Mouse (Mus musculus) embryonic facial prominence, embryonic 13.5 days (tissue): ENCODE results near the gene Npas1. TPM values are rescaled to one million over a fixed set of nuclear protein-coding genes. Genes with fewer than 3 reads are reported as not detected.

Experiments used
- ATAC-seq: fragments of 200-750 bp; cut with Nextera tagmentation; 2 replicates; pipeline ENCODE4 v1.8.0; 2017; ENCODE audit warnings: low read depth; ENCODE audit not compliant: insufficient number of reproducible peaks, insufficient read depth, low FRiP score, low TSS enrichment
- H3K27ac ChIP-seq: fragments of 300-500 bp; sonication (generic); 2 replicates; pipeline ENCODE4 v1.5.1; 2015; ENCODE audit warnings: moderate library complexity, mild to moderate bottlenecking, inconsistent platforms
- H3K27me3 ChIP-seq: fragments of 300-500 bp; sonication (generic); 2 replicates; pipeline ENCODE4 v1.6.1; 2015; ENCODE audit warnings: mild to moderate bottlenecking, inconsistent platforms
- H3K36me3 ChIP-seq: fragments of 300-500 bp; sonication (generic); 2 replicates; pipeline ENCODE4 v1.6.1; 2015; ENCODE audit warnings: mild to moderate bottlenecking, inconsistent platforms
- H3K4me1 ChIP-seq: fragments of 300-500 bp; sonication (generic); 2 replicates; pipeline ENCODE4 v1.6.1; 2015; ENCODE audit warnings: inconsistent platforms
- H3K4me2 ChIP-seq: fragments of 300-500 bp; sonication (generic); 2 replicates; pipeline ENCODE4 v1.6.1; 2015; ENCODE audit warnings: moderate library complexity, mild to moderate bottlenecking, inconsistent platforms
- H3K4me3 ChIP-seq: fragments of 300-500 bp; sonication (generic); 2 replicates; pipeline ENCODE4 v1.5.1; 2015; ENCODE audit warnings: mild to moderate bottlenecking, inconsistent platforms
- H3K9ac ChIP-seq: fragments of 300-500 bp; sonication (generic); 2 replicates; pipeline ENCODE4 v1.6.1; 2015; ENCODE audit warnings: mild to moderate bottlenecking, inconsistent platforms
- H3K9me3 ChIP-seq: fragments of 300-500 bp; sonication (generic); 2 replicates; pipeline ENCODE4 v1.6.1; 2016; ENCODE audit warnings: inconsistent platforms
- WGBS: fragments of 180-500 bp; shearing (Covaris S2); methylation state at CpG from one replicate; pipeline ENCODE4 v1.1.7; 2015; ENCODE audit warnings: mixed read lengths; 5-methylcytosine and 5-hydroxymethylcytosine counted together
- polyA plus RNA-seq: library from polyadenylated mRNA; unstranded; fragments of >200 nt; fragmentation: Nextera tagmentation; extraction: Ambion mirVana; gene quantifications from 2 replicates; pipeline ENCODE4 v1.2.1, GENCODE M21; 2015

Gene Npas1
- polyA plus RNA-seq, 1 experiment from 2014 or later, result 0.42 TPM

DNA sequence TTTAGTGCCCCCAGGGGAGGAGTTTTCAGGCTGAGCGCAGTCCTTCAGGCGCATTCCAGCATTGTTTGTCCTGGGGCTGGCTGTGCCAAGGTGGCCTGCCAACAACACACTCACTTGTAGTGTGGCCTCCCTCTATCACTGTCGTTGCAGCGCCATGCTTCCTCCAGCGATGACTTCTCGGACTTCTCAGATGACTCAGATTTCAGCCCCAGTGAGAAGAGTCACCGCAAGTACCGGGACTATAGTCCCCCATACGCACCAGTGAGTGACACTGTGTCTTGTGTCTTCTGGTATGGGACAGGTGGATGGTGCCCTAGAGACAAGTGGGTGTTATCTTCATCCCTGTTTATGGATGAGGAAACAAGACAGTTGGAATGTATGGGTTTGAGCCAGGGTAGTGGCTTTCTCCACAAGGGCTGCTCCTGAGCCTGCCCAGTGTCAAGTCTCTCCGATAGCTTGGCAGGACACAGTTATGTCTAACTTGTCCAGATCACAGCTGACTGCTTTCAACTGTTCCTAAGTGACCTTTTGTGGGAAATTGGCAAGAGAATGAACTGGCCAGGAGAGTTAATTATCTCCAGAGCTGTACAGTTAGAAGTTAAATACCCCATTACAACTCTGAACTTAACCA lies 60.3 kb downstream of the Npas1 start:
- Histone ChIP-seq H3K9ac (no peak overlapping the region), H3K4me3 (no peak overlapping the region), H3K4me1 (0 out of 2 replicates have a peak, but pooled peaks cover 6% of the 10 kb centered on the region), H3K27me3 (no peaks in the 10 kb centered on the region), H3K27ac (no peak overlapping the region), H3K9me3 (no peaks in the 10 kb centered on the region), H3K4me2 (no peak overlapping the region), H3K36me3 (peaks cover 66% of the 10 kb centered on the region)
- WGBS, result 92% methylated on average over 10 of the region's 10 CpGs
- no peak for ATAC-seq

DNA sequence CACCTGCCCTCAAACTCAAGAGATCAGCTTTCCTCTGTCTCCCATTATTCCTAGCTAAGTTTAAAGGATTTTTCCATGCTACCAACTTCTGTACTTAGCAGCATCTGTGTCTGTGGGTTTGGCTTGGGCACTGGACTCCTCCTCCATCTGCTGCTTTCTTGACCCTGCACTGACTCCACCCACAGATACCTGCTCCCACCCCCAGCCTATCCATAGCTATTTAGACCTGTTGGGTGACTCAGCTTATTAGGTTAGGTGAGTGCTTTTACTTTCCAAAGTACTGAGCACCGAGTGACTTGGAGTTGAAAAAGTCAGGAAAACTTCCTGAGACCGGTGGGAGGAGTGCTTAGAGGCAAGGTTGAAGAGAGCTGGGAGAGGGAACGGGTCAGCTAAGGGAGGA lies 62.1 kb downstream of the Npas1 start:
- Histone ChIP-seq H3K27me3 (no peaks in the 10 kb centered on the region), H3K9me3 (no peaks in the 10 kb centered on the region), H3K4me1 (0 out of 2 replicates have a peak, but pooled peaks cover 6% of the 10 kb centered on the region), H3K4me2 (no peak overlapping the region), H3K9ac (0 out of 2 replicates have a peak overlapping the region, but pooled peaks have one; percentile 2), H3K4me3 (no peak overlapping the region), H3K36me3 (peaks cover 66% of the 10 kb centered on the region), H3K27ac (no peak overlapping the region)
- WGBS, result 81% methylated on average over 3 of the region's 3 CpGs
- ATAC-seq, result no peak

DNA sequence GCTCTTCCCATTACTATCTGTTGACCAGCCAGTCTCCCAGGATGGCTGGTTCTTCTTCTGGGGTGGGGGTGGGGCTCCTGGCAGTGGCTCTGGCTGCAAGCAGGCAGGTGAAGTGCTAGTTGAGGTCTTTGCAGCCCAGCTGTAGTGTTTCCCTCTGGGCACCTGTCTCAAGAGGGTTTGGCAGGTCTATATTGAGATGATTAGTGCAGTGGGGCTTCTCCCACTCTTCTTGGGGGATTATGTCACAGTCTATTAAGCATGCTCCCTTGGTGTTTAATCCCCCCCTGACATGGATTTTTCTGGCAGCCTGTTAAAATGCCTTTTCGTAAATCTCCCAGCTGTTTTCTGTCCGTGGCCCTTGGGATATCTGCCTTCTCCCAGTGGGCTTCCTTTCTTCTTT lies 64.6 kb downstream of the Npas1 start:
- Histone ChIP-seq H3K27ac (no peak overlapping the region), H3K9me3 (no peaks in the 10 kb centered on the region), H3K4me2 (no peak overlapping the region), H3K27me3 (no peaks in the 10 kb centered on the region), H3K4me3 (no peak overlapping the region), H3K36me3 (peaks cover 48% of the 10 kb centered on the region), H3K9ac (0 out of 2 replicates have a peak overlapping the region, but pooled peaks have one; percentile 16), H3K4me1 (0 out of 2 replicates have a peak, but pooled peaks cover 6% of the 10 kb centered on the region)
- 73% methylated on average over 2 of the region's 2 CpGs for WGBS
- no peak for ATAC-seq

DNA sequence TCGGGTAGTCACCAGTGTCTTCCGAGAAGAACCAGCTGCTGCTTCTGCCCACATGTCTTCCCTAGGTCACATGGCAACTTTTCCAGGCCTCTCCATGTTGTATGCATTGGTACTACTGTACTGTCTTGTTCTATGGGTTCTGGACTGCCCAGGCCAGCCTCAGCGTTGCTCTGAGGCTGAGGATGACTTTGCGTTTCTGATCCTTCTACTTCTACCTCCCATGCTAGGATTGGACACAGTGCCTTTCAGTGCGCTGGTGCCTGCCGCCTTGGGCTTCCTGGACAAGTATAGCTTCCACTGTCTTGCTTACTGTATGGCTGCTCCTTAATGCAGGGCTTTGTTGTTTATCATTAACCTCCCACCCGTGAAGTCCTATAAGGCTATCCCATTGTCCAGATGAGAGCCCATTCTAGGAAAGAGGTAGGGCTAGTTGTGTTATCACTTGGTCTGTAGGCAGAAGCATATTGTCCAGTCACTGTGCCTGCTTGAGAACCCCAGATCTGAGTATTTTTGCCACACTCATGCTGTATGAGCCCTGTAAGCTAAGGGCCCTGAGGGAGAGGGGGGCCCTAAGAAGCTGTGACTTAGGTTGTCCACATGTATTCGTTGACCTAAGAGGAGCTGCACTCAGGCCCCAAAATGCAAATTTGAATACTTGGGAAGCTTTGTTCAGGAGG lies 65.2 kb downstream of the Npas1 start:
- Histone ChIP-seq H3K4me2 (no peak overlapping the region), H3K4me1 (0 out of 2 replicates have a peak, but pooled peaks cover 6% of the 10 kb centered on the region), H3K36me3 (peaks cover 43% of the 10 kb centered on the region), H3K9ac (peak overlapping the region; percentile 36; the same call in 1 of the 2 replicates), H3K27ac (no peak overlapping the region; the same call in 1 of the 2 replicates), H3K27me3 (no peaks in the 10 kb centered on the region), H3K9me3 (no peaks in the 10 kb centered on the region), H3K4me3 (no peak overlapping the region)
- no peak for ATAC-seq
- 88% methylated on average over 8 of the region's 8 CpGs for WGBS

DNA sequence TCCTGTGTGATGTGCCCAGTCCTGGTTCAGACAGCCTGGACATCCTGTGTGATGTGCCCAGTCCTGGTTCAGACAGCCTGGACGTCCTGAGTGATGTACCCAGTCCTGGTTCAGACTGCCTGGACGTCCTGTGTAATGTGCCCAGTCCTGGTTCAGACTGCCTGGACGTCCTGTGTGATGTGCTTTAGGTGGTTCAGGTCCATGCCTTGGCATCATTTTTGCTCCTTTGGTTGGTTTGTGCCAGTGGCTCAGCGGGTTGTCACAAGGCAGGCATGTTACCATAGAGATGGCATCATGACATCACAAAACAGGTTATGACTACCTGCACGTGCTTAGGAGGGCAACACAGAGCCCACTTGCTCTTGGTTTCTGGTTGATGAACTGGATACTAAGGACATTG lies 66.4 kb downstream of the Npas1 start:
- Histone ChIP-seq H3K4me3 (no peak overlapping the region), H3K9ac (no peak overlapping the region), H3K36me3 (peaks cover 31% of the 10 kb centered on the region), H3K27me3 (no peaks in the 10 kb centered on the region), H3K9me3 (no peaks in the 10 kb centered on the region), H3K4me1 (peaks cover 10% of the 10 kb centered on the region), H3K4me2 (no peak overlapping the region), H3K27ac (no peak overlapping the region)
- WGBS, result 89% methylated on average over 5 of the region's 5 CpGs
- ATAC-seq, result no peak

DNA sequence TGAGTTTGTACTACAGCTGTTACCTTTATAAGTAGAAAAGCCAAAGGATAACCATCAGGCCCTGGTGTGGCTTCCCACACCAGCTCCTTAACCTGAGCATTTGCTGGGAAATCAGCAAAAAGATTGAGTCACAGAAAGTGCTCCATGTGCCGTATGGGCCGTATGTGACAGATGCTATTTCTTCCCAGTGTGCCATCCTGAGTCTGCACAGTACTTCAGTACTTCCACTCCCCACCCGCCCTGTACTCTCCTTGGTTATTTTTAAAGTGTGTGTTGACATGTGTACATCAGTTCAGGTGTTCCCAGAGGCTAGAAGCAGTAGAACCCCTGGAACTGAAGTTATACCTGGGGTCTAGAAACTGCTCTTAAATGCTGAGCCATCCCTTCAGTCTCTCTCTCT lies 70.5 kb downstream of the Npas1 start:
- ATAC-seq, result no peak
- Histone ChIP-seq H3K9ac (no peak overlapping the region), H3K4me3 (no peak overlapping the region), H3K27me3 (no peaks in the 10 kb centered on the region), H3K36me3 (peaks cover 21% of the 10 kb centered on the region), H3K27ac (no peak overlapping the region), H3K4me2 (no peak overlapping the region), H3K9me3 (no peaks in the 10 kb centered on the region), H3K4me1 (peaks cover 31% of the 10 kb centered on the region)
- WGBS, result 88% methylated on average over 3 of the region's 3 CpGs

Other genes starting within 250 kb of the Npas1 start
- 0.10 TPM in 1 of 2 replicates, not detected in the other for gene C5ar2, start 233.6 kb downstream of the Npas1 start, polyA plus RNA-seq
- gene C5ar1, start 218.2 kb downstream of the Npas1 start, polyA plus RNA-seq, result 1.4 and 1.5 TPM in 2 replicates
- 23.9 and 24.3 TPM in 2 replicates for gene Inafm1, start 204.1 kb downstream of the Npas1 start, polyA plus RNA-seq
- gene Ccdc9, start 190.9 kb downstream of the Npas1 start, polyA plus RNA-seq, result 31.0 and 32.9 TPM in 2 replicates
- 4.8 and 5.2 TPM in 2 replicates for gene Bbc3, start 169.3 kb downstream of the Npas1 start, polyA plus RNA-seq
- 373 and 383 TPM in 2 replicates for gene Sae1, start 89.9 kb downstream of the Npas1 start, polyA plus RNA-seq
- gene Zc3h4, start 76.8 kb downstream of the Npas1 start, polyA plus RNA-seq, result 17.6 and 20.2 TPM in 2 replicates
- 46.6 and 52.1 TPM in 2 replicates for gene Tmem160, start 24.9 kb downstream of the Npas1 start, polyA plus RNA-seq
- 23.6 and 24.4 TPM in 2 replicates for gene Arhgap35, start 137.3 kb upstream of the Npas1 start, polyA plus RNA-seq
- not detected in 2 replicates for gene Ceacam15, start 198.0 kb upstream of the Npas1 start, polyA plus RNA-seq
- gene Ceacam9, start 244.2 kb upstream of the Npas1 start, polyA plus RNA-seq, result not detected in 2 replicates